In the genomic region with DNA sequence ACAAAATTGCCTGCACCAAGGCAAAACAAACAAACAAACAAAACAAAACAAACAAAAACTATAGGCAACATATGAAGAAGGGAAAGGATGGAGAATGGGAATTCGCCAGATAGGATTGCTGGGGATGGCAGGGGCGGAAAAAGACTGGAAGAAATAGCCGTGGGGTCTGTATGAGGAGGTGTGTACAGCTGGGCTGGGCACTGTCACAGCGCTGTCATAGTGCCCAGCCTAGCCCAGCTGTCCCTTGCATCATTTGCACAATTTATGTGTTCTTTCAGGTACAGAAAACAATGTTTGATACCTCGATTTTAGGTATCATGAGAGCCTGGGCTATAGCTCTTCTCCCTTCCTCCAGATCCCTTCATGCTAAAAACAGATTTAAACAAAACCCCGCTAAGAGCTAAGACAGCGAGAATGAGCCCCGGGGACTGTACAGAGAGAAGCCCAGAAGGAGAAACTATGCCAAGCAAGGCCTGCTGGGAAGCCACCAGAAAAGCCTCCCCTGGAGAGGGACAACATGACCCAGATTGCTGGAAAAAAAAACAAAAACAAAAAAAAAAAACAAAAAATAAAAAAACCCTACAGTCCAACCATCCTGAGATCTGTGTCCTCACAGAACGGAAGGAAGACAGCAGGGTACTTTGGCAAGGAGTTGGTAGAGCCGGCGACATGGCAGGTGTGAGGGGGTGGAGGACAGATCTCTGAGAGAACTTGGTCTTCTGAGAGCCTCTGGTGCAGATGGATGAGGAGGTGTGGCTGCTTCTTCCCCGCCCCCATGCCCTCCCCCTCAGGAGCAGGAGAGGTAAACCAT, we compare ENCODE assay signal across 8 mouse cellular contexts.
DNase-seq lines count a peak whose midpoint lies in the region; ATAC-seq lines count a peak whose summit lies in the region.

No protein-coding gene starts in this region.

- no peaks in the 10 kb centered on the region for H3K36me3 ChIP-seq in hindbrain, embryonic 16.5 days (ENCODE audit: control insufficient read depth, insufficient read depth, low read length)
- H3K36me3 ChIP-seq in hindbrain, embryonic 13.5 days = no peaks in the 10 kb centered on the region
- no peaks in the 10 kb centered on the region for H3K36me3 ChIP-seq in intestine, embryonic 16.5 days (ENCODE audit: control insufficient read depth, insufficient read depth, low read length)
- H3K36me3 ChIP-seq in forebrain, embryonic 15.5 days = no peaks in the 10 kb centered on the region

- 73% methylated on average over 12 of the region's 12 CpGs for WGBS in hindbrain, embryonic 16.5 days
- 69% methylated on average over 12 of the region's 12 CpGs for WGBS in hindbrain, embryonic 13.5 days
- 65% methylated on average over 12 of the region's 12 CpGs for WGBS in intestine, embryonic 16.5 days
- 67% methylated on average over 12 of the region's 12 CpGs for WGBS in forebrain, embryonic 15.5 days

- 0 out of 2 replicates have a peak, but pooled peaks have one; percentile 2 for ATAC-seq in hindbrain, embryonic 16.5 days
- no peak for ATAC-seq in hindbrain, embryonic 13.5 days (ENCODE audit: low FRiP score)
- no peak for ATAC-seq in intestine, embryonic 16.5 days
- ATAC-seq in forebrain, embryonic 15.5 days (replicated peaks) = no peak

- no peak overlapping the region for H3K9ac ChIP-seq in hindbrain, embryonic 16.5 days (ENCODE audit: low read depth, low read length)
- no peak overlapping the region for H3K9ac ChIP-seq in hindbrain, embryonic 13.5 days
- no peak overlapping the region for H3K9ac ChIP-seq in intestine, embryonic 16.5 days (ENCODE audit: low read depth, low read length)
- no peak overlapping the region for H3K9ac ChIP-seq in forebrain, embryonic 15.5 days (replicated peaks)

- DNase-seq in cerebellum, adult 18-20 months = peak; percentile 84 to 91
- DNase-seq in layer of hippocampus, postnatal 36 days = peak; percentile 56 to 61
- DNase-seq in telencephalon, adult 2 months (ENCODE audit: low read depth, low spot score) = peak; percentile 84
- no peak for DNase-seq in ovary, postnatal 14 days (ENCODE audit: low spot score)

- H3K27ac ChIP-seq in hindbrain, embryonic 16.5 days (ENCODE audit: low read depth, low read length) = no peak overlapping the region
- H3K27ac ChIP-seq in hindbrain, embryonic 13.5 days = no peak overlapping the region
- no peak overlapping the region for H3K27ac ChIP-seq in intestine, embryonic 16.5 days (ENCODE audit: low read length)
- H3K27ac ChIP-seq in forebrain, embryonic 15.5 days (replicated peaks) = no peak overlapping the region

- H3K4me2 ChIP-seq in hindbrain, embryonic 16.5 days (ENCODE audit: low read length) = no peak overlapping the region
- H3K4me2 ChIP-seq in hindbrain, embryonic 13.5 days = no peak overlapping the region
- H3K4me2 ChIP-seq in intestine, embryonic 16.5 days (ENCODE audit: low read depth, low read length) = no peak overlapping the region
- no peak overlapping the region for H3K4me2 ChIP-seq in forebrain, embryonic 15.5 days (replicated peaks)

- H3K4me3 ChIP-seq in hindbrain, embryonic 16.5 days (ENCODE audit: low read length) = no peak overlapping the region
- no peak overlapping the region for H3K4me3 ChIP-seq in hindbrain, embryonic 13.5 days
- H3K4me3 ChIP-seq in intestine, embryonic 16.5 days (ENCODE audit: low read length) = no peak overlapping the region
- H3K4me3 ChIP-seq in forebrain, embryonic 15.5 days = no peak overlapping the region

- H3K27me3 ChIP-seq in hindbrain, embryonic 16.5 days (replicated peaks; ENCODE audit: control insufficient read depth, insufficient read depth, low read length) = no peaks in the 10 kb centered on the region
- H3K27me3 ChIP-seq in hindbrain, embryonic 13.5 days = no peaks in the 10 kb centered on the region
- H3K27me3 ChIP-seq in intestine, embryonic 16.5 days (replicated peaks; ENCODE audit: control insufficient read depth, insufficient read depth, low read length) = no peaks in the 10 kb centered on the region
- H3K27me3 ChIP-seq in forebrain, embryonic 15.5 days = no peaks in the 10 kb centered on the region

- H3K4me1 ChIP-seq in hindbrain, embryonic 16.5 days (ENCODE audit: control insufficient read depth, insufficient read depth, low read depth, low read length) = no peaks in the 10 kb centered on the region
- peaks cover 2% of the 10 kb centered on the region; the same call in 1 of the 2 replicates for H3K4me1 ChIP-seq in hindbrain, embryonic 13.5 days (replicated peaks)
- no peaks in the 10 kb centered on the region for H3K4me1 ChIP-seq in intestine, embryonic 16.5 days (ENCODE audit: control insufficient read depth, insufficient read depth, low read length)
- H3K4me1 ChIP-seq in forebrain, embryonic 15.5 days = 0 out of 2 replicates have a peak, but pooled peaks cover 9% of the 10 kb centered on the region

- no peaks in the 10 kb centered on the region for H3K9me3 ChIP-seq in hindbrain, embryonic 16.5 days (ENCODE audit: control insufficient read depth, low read length)
- no peaks in the 10 kb centered on the region for H3K9me3 ChIP-seq in hindbrain, embryonic 13.5 days
- no peaks in the 10 kb centered on the region for H3K9me3 ChIP-seq in intestine, embryonic 16.5 days (ENCODE audit: control insufficient read depth, low read length)
- no peaks in the 10 kb centered on the region for H3K9me3 ChIP-seq in forebrain, embryonic 15.5 days
